Mouse (Mus musculus) neural tube, embryonic 15.5 days (tissue): ENCODE measurements around the gene B3gat2. TPM values are rescaled to one million over a fixed set of nuclear protein-coding genes. Genes with fewer than 3 reads are reported as not detected.
A peak's percentile ranks its signal among the peaks of the same experiment; 100 is the strongest.

Experiments
- ATAC-seq: fragments of 200-750 bp; cut with Nextera tagmentation; 2 replicates; pipeline ENCODE4 v1.8.0; 2017; ENCODE audit warnings: mild to moderate bottlenecking, moderate TSS enrichment, moderate library complexity; ENCODE audit not compliant: low FRiP score
- H3K27ac ChIP-seq: fragments of 300-500 bp; sonication (generic); replicated peaks from 2 replicates; pipeline ENCODE4 v1.5.1; 2015; ENCODE audit warnings: mild to moderate bottlenecking, inconsistent platforms
- H3K27me3 ChIP-seq: fragments of 300-500 bp; sonication (generic); replicated peaks from 2 replicates; pipeline ENCODE4 v1.6.1; 2015; ENCODE audit warnings: inconsistent platforms
- H3K36me3 ChIP-seq: fragments of 300-500 bp; sonication (generic); 2 replicates; pipeline ENCODE4 v1.6.1; 2015; ENCODE audit warnings: inconsistent platforms
- H3K4me1 ChIP-seq: fragments of 300-500 bp; sonication (generic); 2 replicates; pipeline ENCODE4 v1.6.1; 2015; ENCODE audit warnings: inconsistent platforms
- H3K4me2 ChIP-seq: fragments of 300-500 bp; sonication (generic); 2 replicates; pipeline ENCODE4 v1.6.1; 2015; ENCODE audit warnings: inconsistent platforms, mild to moderate bottlenecking, moderate library complexity
- H3K4me3 ChIP-seq: fragments of 300-500 bp; sonication (generic); replicated peaks from 2 replicates; pipeline ENCODE4 v1.5.1; 2015; ENCODE audit warnings: mild to moderate bottlenecking, inconsistent platforms
- H3K9ac ChIP-seq: fragments of 300-500 bp; sonication (generic); replicated peaks from 2 replicates; pipeline ENCODE4 v1.6.1; 2015; ENCODE audit warnings: mild to moderate bottlenecking, inconsistent platforms
- H3K9me3 ChIP-seq: fragments of 300-500 bp; sonication (generic); replicated peaks from 2 replicates; pipeline ENCODE4 v1.6.1; 2016; ENCODE audit warnings: inconsistent platforms
- WGBS: fragments of 180-500 bp; shearing (Covaris S2); methylation state at CpG from one replicate; pipeline ENCODE4 v1.1.7; 2015; ENCODE audit warnings: mixed read lengths; 5-methylcytosine and 5-hydroxymethylcytosine counted together
- polyA plus RNA-seq: library from polyadenylated mRNA; unstranded; fragments of >200 nt; fragmentation: Nextera tagmentation; extraction: Ambion mirVana; gene quantifications from 2 replicates; pipeline ENCODE4 v1.2.1, GENCODE M21; 2015

B3gat2 gene
- polyA plus RNA-seq, 1 experiment from 2014 or later = 27.9 TPM

DNA sequence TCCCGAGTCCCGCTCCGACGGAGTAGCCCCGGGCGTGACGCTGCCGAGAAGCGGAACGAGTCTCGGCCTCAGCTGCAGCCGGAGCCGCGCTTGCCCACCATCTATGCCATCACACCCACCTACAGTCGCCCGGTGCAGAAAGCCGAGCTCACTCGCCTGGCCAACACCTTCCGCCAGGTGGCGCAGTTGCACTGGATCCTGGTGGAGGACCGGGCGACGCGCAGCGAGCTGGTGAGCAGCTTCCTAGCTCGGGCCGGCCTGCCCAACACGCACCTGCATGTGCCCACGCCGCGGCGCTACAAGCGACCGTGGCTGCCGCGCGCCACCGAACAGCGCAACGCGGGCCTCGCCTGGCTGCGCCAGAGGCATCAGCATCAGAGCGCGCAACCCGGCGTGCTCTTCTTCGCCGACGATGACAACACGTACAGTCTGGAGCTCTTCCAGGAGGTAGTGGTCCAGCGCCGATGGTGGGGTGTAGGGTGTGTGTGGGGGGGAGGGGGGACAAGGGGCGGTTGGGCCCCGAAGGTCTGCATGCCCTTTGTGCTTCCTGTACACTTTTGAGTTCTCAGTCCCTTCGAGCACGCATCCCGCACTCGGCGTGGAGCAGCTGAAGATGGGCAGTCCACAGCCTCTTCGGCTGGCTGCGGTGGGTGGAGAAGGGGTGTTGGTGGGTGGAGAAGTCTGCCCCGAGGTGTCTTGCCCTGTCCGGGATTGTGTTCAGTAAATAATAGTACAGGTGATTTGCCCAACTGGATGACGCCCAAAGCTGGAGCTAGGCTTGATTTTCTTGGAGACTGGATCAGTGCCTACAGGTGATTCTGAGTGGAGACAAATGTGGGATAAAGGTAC, 1.5 kb downstream of the B3gat2 start:
- Histone ChIP-seq H3K27ac (peak overlapping the region; percentile 87), H3K27me3 (peaks cover 10% of the 10 kb centered on the region), H3K4me1 (peaks cover 43% of the 10 kb centered on the region), H3K36me3 (no peaks in the 10 kb centered on the region), H3K9me3 (no peaks in the 10 kb centered on the region), H3K4me2 (peak overlapping the region; percentile 85), H3K4me3 (peak overlapping the region; percentile 78), H3K9ac (peak overlapping the region; percentile 80)
- WGBS = under 1% methylated on average over 65 of the region's 65 CpGs
- ATAC-seq = peak; percentile 92

DNA sequence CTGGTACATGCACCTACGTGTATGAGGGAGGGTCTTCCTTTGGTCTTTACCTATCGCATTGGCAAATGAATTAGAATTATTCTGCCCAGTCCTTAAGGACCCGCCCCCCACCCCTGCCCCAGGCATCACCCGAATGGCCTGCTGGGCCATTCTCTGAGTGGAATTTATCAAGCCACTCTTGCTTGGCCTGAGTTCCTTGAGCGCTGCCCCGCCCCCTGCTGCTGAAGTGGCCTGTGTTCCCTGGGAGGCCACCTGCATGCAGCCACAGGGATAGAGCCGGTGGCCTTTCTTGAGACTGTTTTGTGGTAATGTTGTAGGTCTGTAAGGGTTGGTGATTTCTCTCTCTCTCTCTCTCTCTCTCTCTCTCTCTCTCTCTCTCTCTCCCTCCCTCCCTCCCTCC, 2.2 kb downstream of the B3gat2 start:
- H3K9ac ChIP-seq = peak overlapping the region; percentile 80
- peaks cover 10% of the 10 kb centered on the region for H3K27me3 ChIP-seq
- peak overlapping the region; percentile 85 for H3K4me2 ChIP-seq
- no peaks in the 10 kb centered on the region for H3K36me3 ChIP-seq
- H3K27ac ChIP-seq = peak overlapping the region; percentile 70; the same call in 1 of the 2 replicates
- H3K4me1 ChIP-seq = peaks cover 43% of the 10 kb centered on the region
- no peaks in the 10 kb centered on the region for H3K9me3 ChIP-seq
- H3K4me3 ChIP-seq = peak overlapping the region; percentile 78
- ATAC-seq = no peak
- 3% methylated on average over 7 of the region's 7 CpGs for WGBS

DNA sequence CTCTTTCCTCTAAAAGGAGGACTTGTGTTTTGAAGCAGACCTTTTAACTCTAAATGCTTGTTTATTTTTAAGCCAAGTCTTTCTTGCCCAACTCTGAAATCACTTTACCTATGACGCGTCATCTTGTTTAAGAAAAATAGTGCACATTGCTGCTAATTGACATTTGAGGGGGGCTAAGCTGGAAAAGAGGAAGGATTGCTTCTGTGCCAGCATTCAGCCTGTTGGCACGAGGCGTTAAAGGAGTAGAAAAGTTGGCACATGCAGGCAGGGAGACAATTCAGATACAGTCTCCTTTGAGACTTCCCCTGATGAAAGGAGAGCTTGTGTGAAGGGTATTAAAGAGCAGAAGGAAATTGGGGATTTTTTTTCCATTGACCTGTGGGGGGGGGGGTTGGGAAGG, 3.2 kb downstream of the B3gat2 start:
- Histone ChIP-seq H3K4me2 (peak overlapping the region; percentile 85), H3K9ac (no peak overlapping the region), H3K9me3 (no peaks in the 10 kb centered on the region), H3K27ac (no peak overlapping the region), H3K4me1 (peaks cover 43% of the 10 kb centered on the region), H3K27me3 (peaks cover 4% of the 10 kb centered on the region), H3K36me3 (no peaks in the 10 kb centered on the region), H3K4me3 (peak overlapping the region; percentile 28)
- no peak for ATAC-seq
- 32% methylated on average over 4 of the region's 4 CpGs for WGBS

DNA sequence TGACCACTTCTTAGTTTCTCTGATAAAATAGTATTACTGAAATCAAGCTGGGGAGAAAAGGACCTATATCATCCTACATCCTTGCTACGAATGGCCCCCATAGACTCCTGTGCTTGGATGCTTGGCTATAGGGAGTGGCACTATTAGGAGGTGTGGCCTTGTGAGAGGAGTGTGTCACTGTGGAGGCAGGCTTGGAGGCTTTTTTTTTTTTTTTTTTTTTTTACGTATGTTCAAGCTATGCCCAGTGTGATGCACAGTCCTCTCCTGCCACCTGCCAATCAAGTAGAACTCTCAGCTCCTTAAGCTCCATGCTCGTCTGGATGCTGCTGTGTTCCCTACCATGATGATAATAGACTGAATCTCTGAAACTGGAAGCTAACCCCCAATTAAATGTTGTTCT, 11.5 kb downstream of the B3gat2 start:
- H3K4me1 ChIP-seq = peaks cover 8% of the 10 kb centered on the region; the same call in 1 of the 2 replicates
- H3K4me2 ChIP-seq = no peak overlapping the region
- no peaks in the 10 kb centered on the region for H3K9me3 ChIP-seq
- WGBS = 69% methylated on average over 3 of the region's 3 CpGs
- ATAC-seq = no peak
- H3K36me3 ChIP-seq = no peaks in the 10 kb centered on the region
- H3K27me3 ChIP-seq = no peaks in the 10 kb centered on the region
- no peak overlapping the region for H3K4me3 ChIP-seq
- no peak overlapping the region for H3K27ac ChIP-seq
- no peak overlapping the region for H3K9ac ChIP-seq

DNA sequence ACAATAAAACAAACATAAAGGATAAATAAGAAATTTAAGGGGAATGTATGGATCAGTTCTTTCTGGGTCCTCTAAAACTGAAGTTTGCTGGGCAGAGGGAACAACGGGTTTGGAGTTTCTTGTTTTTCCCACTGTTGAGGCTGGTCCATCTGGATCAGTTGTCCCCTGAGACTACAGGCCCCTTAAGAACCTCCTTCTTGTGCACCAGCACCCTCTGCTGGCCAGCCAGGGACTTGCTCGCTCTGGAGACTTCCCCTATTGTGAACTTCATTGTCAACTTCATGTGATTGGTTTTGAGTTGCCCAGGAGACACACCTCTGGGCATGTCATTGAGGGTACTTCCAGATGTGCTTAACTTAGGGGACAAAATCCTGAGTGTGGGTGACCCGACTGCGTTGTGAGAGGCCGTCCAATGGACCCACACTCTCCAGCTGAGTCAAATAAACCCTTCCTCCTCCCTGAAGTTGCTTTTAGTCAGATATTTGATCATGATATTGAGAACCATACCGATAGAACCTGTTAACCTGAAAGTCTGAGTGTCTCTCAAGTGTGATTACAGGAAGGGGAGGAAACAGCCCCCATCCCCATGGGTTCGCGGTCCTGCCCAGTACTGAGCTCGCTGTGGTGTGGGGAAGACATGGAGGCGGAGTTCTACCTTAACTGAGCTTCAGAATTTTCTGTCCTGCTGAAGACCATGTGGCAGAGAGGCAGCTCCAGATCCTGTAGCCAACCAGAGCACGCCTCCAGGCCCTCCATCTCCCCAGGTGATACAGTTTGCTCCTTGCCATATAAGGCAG, 31.4 kb downstream of the B3gat2 start:
- Histone ChIP-seq H3K9me3 (no peaks in the 10 kb centered on the region), H3K9ac (no peak overlapping the region), H3K4me2 (no peak overlapping the region), H3K27ac (no peak overlapping the region), H3K36me3 (no peaks in the 10 kb centered on the region), H3K4me3 (no peak overlapping the region), H3K4me1 (no peaks in the 10 kb centered on the region), H3K27me3 (no peaks in the 10 kb centered on the region)
- peak; percentile 42; the same call in 1 of the 2 replicates for ATAC-seq
- WGBS = 52% methylated on average over 11 of the region's 11 CpGs

DNA sequence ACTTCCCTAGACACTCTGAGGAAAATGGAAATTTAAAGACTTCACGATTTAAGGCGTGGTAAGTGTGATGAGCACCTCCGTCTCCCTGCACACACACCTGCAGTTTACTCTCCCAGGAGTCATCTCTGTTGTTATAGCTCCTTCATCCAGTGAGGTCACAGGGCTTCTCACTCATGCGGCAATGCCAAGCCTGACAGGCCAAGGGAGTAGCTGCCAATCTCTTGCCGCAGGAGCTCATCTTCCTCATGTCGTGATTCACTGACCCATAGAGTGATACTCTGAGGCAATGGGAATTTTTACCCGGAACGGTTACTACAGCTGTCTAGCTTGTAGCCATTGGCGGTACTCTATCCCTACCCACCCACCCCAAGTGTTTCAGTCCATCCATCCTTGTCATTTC, 36.8 kb downstream of the B3gat2 start:
- Histone ChIP-seq H3K27ac (no peak overlapping the region), H3K4me1 (no peaks in the 10 kb centered on the region), H3K9me3 (no peaks in the 10 kb centered on the region), H3K36me3 (no peaks in the 10 kb centered on the region), H3K4me3 (no peak overlapping the region), H3K4me2 (no peak overlapping the region), H3K27me3 (no peaks in the 10 kb centered on the region), H3K9ac (no peak overlapping the region)
- 86% methylated on average over 9 of the region's 9 CpGs for WGBS
- ATAC-seq = no peak

DNA sequence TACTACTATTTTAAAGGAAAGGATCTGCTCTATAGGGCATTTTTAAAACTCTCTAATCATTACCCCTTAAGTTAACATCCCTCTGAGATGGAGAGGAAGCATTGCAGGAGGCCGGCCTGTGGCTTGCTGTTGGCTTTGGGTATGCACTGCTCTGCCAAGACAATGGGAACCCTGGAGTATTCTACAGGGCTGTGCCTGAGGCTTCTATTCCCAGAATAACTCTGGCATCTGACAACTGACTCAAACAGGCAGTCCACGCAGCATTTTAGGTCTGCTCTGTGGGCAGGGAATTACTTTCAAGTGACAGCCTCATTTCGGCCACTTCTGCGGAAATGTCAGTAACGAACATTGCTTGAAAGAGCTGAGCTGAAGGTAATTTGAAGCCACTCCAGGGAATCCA, 60.1 kb downstream of the B3gat2 start:
- Histone ChIP-seq H3K36me3 (no peaks in the 10 kb centered on the region), H3K4me2 (no peak overlapping the region), H3K4me1 (no peaks in the 10 kb centered on the region), H3K27me3 (no peaks in the 10 kb centered on the region), H3K9me3 (no peaks in the 10 kb centered on the region), H3K27ac (no peak overlapping the region), H3K4me3 (no peak overlapping the region), H3K9ac (no peak overlapping the region)
- whole genome bisulfite sequencing = 60% methylated on average over 5 of the region's 5 CpGs
- no peak for ATAC-seq

DNA sequence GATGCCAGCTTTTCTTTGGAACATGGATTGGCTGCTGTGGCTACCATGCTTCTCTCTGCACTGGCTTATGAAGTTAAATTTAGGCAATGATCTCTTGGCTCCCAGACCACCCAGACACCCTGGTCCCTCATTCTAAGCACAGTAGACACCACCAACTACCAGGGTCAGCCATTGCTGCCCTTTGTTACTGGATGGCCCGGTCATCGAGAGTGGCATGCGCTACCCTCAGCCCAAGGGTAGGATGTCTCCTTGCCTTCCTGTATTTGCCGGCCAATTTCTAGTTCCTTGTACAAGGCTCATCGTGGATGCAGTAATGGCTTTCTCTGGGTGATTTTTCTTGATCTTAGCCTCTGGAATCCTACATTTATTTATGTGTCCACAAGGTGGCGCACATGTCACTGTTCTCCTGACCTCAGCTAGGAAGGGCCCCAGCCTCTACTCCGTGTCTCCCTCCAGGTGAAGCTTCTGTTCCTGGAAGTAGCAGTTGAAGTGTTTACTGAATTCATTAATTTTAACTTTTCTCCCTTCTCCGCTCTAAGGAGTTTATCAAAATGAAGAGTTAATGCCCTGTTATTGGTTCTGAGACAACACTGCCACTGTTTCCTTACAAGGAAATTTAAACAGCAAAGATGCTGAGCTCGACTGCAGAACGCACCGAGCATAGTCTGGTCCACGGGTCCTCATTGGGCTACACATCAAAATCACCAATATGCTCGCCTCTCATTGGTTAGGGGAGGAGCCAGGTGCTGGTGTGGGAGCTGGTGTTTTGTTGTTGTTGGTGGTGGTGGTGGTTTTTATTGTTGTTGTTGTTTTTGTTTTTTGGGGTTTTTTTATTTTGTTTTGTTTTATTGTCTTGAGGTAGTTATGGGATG, 65.6 kb downstream of the B3gat2 start:
- 43% methylated on average over 13 of the region's 13 CpGs for WGBS
- peak; percentile 37; the same call in 1 of the 2 replicates for ATAC-seq

DNA sequence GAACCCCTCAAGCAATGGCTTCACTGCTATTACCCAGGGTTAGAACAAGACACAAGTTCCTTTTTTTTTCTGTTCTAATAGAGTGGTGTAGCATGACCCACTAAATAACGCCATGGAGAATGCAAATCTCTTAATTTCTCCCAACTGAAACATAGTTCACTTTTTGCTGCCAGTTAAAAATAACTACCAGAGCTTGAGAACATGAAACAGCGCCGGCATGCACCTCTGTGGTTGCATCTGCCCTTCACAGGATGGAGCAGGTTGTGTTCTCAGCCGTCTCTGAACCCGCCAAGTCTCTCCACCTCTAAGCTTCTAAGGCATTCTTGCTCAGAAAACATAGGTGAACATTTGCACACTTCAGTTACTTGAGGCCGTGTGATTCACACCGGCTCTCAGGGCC, 72.7 kb downstream of the B3gat2 start:
- Histone ChIP-seq H3K9me3 (no peaks in the 10 kb centered on the region), H3K4me2 (no peak overlapping the region), H3K9ac (no peak overlapping the region), H3K27me3 (no peaks in the 10 kb centered on the region), H3K4me3 (no peak overlapping the region), H3K36me3 (no peaks in the 10 kb centered on the region), H3K27ac (peak overlapping the region; percentile 68), H3K4me1 (peaks cover 10% of the 10 kb centered on the region)
- ATAC-seq = peak; percentile 7; the same call in 1 of the 2 replicates
- 64% methylated on average over 7 of the region's 7 CpGs for WGBS

More for the DNA sequence above, 65.6 kb downstream of the B3gat2 start:
- Histone ChIP-seq H3K4me1 (no peaks in the 10 kb centered on the region), H3K4me2 (no peak overlapping the region), H3K9me3 (no peaks in the 10 kb centered on the region), H3K27me3 (no peaks in the 10 kb centered on the region), H3K36me3 (no peaks in the 10 kb centered on the region), H3K9ac (no peak overlapping the region), H3K4me3 (no peak overlapping the region), H3K27ac (no peak overlapping the region)

DNA sequence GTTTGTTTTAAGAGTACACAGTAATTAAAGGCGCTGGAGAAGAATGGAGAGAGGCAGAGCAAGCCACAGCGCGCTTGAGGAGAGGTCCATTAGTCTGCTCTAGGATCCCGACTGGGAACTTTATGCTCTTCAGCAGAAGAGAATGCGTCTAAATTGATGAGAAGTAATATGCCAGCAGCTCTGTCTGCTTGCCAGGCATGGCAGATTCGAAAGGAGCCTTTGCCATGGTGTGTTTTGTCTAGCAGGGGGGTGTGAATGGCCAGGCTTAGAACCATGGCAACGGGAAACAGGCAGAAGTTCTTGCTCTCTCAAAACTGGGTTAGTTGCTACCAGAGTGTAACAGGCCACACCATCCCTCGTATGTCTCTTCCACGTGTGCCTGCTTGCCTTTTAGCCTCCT, 73.3 kb downstream of the B3gat2 start:
- H3K4me1 ChIP-seq = peaks cover 10% of the 10 kb centered on the region
- no peaks in the 10 kb centered on the region for H3K27me3 ChIP-seq
- H3K4me2 ChIP-seq = 0 out of 2 replicates have a peak overlapping the region, but pooled peaks have one; percentile 9
- peak; percentile 57 for ATAC-seq
- no peak overlapping the region for H3K9ac ChIP-seq
- no peaks in the 10 kb centered on the region for H3K9me3 ChIP-seq
- H3K36me3 ChIP-seq = no peaks in the 10 kb centered on the region
- H3K27ac ChIP-seq = peak overlapping the region; percentile 68
- no peak overlapping the region for H3K4me3 ChIP-seq
- 35% methylated on average over 9 of the region's 9 CpGs for WGBS

DNA sequence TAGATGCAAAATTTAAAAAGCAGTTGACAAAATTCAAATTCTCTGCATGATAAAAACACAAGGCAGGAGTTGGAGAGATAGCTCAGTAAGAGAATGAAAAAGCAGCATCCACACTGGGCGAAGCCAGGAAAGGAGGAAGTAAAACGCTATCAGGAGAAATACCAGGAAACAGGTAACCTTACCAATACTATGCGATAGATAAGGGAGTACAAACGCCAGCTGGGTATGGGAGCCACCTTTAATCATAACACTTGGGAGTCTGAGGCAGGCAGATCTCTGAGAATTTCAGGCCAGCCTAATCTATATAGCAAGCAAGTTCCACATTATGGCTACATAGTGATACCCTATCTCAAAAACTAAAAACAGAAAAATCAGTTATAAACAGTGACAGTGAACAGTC, 75.1 kb downstream of the B3gat2 start:
- no peak overlapping the region for H3K9ac ChIP-seq
- 90% methylated on average over 4 of the region's 4 CpGs for WGBS

More for the DNA sequence above, 75.1 kb downstream of the B3gat2 start:
- Histone ChIP-seq H3K27me3 (no peaks in the 10 kb centered on the region), H3K4me2 (no peak overlapping the region), H3K36me3 (no peaks in the 10 kb centered on the region), H3K27ac (no peak overlapping the region), H3K4me3 (no peak overlapping the region), H3K4me1 (peaks cover 10% of the 10 kb centered on the region), H3K9me3 (no peaks in the 10 kb centered on the region)
- ATAC-seq = no peak
